Mouse (Mus musculus) frontal cortex, adult 2 months (tissue): ENCODE measurements around the gene Creb5. TPM values are rescaled to one million over a fixed set of nuclear protein-coding genes. Genes with fewer than 3 reads are reported as not detected.

ENCODE experiments used
- DNase-seq, 2 experiments: peaks; one replicate each; pipeline ENCODE4 v3.0.0; 2022; ENCODE audit warnings: low spot score in 1 of 2; ENCODE audit errors: extremely low spot score in 1 of 2
- polyA plus RNA-seq: library from polyadenylated mRNA; depleted of rRNA; stranded (reverse); fragments of >200 nt; gene quantifications from 2 replicates; pipeline ENCODE4 v1.2.3, GENCODE M21; 2012

Creb5 gene
- polyA plus RNA-seq, 1 experiment: 1.7 TPM

DNA sequence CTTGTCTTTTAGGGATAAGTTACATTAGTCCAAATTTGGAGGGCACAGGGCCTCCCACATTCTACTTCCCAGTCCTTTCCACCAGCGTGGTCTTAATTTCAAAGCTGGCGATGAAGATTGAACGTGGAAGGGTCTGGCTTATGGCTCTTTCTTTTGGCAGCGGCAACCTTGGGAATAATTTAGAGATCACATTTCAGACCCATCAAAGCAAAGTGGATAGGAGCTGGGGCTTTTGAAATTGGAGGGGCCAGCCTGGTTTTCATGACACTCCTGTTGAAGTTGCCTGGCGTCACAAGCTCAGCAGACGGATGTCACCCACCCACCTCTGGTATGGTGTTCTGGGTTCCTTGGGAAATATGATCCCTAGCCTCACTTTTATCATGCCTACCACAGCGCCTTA is 185.7 kb downstream of the Creb5 start:
- DNase-seq: no peak

DNA sequence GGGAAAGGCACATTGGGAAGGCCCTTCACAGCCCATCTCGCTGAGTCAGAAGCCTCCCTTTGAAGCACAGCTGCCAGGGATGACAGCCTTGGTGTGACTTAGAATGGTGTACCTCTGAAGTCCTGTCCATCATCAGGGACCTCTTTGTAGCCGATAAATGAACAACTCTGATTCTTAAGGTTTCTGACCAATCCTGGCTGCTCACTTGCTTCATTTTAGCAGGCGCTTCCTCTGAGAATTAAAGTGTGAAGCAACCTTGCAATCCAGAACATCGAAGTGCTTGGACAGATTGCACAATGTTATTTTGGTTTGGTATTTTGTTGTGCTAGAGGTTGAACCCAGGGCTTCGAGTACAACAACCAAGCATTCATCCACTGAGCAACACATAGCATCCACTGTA is 190.4 kb downstream of the Creb5 start:
- DNase-seq: no peak

DNA sequence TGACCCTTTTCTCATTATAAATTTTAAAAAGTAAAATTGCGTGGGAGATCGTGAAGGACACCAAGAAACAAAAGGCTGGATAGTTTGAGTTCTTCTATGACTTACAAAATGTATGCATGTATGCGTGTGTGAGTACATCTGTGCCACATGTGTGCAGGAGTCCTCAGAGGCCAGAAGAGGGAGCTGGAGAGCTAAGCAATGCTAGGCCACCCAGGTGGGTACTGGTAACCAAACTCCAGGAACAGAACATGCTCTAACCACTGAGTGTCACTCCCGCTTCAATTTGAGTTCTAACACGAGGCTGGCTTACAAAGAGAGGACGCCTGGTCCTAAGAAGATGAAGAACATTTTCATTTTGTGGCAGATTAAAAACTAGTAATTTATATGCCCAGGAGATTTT is 203.8 kb downstream of the Creb5 start:
- no peak for DNase-seq

DNA sequence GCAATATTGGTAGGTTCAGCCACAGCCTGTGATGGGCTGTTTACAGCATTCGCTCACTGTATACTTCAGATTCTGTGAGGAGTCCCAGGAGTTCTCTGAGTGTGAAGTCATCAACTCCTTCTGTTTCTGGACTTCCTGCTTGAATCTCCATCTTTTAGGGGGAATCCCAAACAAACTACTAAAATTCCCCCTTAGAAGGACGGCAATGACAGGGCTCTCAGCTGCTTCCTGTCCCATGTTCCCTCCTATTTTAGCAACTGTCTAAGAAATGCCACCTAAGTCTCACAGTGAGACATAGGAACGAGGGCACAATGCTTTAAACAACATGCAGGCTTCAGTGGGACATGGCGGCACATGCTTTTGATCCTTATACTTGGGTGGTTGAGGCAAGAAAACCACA is 204.3 kb downstream of the Creb5 start:
- no peak for DNase-seq

DNA sequence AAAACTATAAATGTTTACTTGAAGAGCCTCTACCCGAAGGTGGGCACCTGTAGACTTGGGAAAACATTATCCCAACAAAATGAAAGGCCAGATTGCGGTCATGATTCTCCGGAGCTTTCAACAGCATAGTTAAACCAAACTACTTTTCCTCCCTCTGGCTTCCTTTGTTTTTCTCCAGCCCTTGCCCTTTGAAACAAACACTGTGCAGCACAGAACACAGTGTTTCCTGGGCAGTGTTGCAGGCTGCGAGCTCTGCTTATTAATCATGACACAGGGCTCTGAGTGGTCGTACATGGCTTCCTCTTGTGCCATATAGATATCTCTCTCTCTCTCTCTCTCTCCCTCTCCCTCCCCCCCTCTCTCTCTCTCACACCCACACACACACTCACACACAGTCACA is 206.8 kb downstream of the Creb5 start:
- no peak for DNase-seq

DNA sequence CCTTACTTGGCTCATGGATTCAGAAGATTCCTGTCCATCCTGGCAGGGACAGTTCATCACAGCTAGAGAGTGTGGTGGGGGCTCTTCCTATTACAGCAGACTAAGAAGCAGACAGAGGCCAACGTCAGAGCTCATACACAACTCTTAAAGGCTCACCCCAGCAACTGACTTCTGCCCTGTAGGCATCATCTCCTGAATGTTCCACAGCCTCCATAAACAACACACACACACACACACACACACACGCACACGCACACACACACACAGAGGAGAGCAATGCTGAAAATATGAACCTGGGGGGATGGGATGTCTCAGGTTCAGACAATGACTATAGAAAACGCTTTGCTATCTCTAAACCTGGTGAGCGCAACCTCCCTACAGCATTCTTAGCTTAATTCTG is 208.6 kb downstream of the Creb5 start:
- no peak for DNase-seq

DNA sequence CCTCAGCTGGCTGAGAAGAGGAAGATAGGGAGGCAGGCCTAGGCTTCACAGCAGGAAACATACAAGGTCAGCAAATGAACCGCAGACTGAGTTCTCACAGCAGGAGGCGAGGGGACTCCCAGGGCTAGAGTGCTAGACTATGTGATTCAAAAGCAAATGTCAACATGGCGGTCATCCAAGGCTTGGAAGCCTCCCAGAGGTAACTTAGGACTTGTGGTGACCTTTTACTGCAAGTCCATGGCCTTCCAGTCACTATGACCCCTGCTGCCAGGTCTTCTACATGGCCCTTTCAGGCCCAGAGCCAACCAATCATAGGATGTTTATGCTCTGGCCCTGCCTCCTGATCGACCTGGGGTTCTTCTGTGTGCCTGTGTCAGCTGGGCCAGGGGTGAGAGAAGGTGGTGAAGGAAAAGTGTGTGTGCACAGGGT is 209.3 kb downstream of the Creb5 start:
- peak in 1 of 2 experiments; percentile 9 for DNase-seq

DNA sequence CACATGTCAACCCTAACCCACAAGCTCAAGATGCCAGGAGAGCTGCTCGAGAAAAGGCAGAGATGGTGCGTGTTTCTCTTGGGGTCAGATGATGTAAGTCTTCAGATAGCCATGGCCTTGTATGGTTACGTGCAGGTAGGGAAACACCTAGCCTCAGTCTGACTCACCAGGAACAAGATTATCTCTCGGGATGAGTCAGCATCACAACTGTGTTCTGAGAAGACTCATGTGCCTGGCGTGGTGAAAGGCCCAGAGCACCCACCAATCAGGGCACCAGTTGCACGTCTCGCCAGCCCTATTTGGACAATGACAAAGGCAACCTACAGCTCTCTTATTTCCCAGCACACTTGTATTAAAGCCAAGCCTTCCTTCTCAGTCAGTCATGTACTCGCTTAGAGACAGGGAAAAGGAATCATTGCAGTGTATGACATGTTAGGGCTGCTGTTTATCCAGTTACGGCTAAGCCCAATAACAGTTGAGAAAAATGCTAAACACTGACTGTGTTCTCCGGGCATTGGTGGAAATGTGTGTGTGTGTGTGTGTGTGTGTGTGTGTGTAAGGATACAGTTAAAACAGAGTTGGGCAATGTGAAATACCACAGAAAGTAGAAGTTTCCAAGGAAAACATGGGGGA is 210.9 kb downstream of the Creb5 start:
- DNase-seq: no peak

DNA sequence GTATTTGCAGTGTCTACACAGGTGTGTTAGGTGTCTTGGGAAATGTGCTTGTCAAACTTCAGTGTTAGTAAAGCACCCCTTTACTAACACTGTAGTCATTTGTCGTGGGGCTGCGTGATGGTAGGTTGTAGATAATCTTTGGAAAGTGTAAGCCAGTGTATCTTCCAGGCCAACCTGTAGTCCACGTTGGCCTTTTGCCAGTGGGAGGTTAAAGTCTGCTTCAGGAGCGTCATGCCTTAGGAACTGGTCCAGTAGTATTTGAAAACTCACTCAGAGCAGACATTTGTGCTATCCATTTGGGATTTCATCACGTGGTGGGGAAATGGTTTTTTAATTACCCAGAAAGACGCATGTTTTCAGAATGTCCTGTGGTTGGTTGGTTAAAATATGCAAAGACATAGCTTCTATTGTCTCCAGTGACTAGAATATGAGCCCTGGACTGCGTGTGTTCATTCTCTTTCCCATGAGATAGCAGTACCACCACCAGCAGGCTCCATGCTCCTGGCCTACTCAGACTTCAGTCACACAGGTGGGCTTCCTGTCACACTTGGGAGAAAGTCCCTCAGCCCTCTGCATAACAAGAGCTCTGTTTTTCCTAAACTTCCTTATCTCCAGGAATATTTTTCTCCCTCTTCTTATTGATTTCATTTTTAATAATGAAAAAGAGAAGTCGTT is 212.7 kb downstream of the Creb5 start:
- DNase-seq: no peak

DNA sequence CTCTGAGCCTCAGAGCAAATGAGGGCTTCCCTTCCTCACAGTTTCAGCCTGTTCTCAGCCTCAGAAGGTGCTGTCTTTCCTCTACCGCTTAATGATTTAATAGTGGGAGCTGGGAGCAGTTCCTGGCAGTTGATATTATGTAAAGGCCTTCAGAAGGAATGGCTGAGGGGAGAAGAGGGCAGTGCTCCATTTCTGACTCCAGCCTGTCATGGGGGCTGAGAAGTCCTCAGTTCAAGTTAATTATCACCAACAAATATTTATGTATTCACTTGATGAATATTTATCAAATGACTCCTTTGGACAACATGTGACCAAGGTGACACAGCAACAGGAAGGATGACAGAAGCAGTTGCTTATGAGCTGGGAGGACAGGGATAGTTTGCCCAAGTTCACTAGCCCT is 214.2 kb downstream of the Creb5 start:
- no peak for DNase-seq

DNA sequence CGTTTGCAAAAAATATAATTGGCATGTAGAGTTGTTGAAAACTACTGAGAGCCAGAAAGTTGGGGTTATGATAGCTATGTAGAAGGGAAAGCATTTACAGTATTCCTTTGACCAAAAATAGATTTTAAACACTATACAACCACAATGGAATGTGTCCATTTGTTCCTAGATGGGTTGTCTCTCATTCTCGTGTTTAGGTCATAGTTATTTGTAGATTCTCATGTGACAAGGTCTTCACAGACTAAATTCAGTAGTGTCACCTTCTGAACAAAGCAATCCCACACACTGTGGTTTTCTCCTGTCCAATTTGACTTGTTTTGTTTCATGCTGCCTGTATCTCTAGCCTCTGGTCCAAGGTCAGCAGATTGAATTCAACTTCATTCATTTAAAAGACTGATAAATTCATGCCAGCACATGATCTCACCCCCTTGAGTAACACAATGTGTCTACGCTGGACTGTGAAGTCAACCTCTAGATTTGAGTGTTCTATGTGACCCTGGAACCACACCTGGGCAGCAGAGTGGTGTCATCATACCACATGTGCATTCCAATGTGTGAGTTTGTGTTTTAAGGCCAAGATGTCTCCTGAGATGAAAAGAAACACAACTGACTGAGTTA is 220.0 kb downstream of the Creb5 start:
- no peak for DNase-seq

DNA sequence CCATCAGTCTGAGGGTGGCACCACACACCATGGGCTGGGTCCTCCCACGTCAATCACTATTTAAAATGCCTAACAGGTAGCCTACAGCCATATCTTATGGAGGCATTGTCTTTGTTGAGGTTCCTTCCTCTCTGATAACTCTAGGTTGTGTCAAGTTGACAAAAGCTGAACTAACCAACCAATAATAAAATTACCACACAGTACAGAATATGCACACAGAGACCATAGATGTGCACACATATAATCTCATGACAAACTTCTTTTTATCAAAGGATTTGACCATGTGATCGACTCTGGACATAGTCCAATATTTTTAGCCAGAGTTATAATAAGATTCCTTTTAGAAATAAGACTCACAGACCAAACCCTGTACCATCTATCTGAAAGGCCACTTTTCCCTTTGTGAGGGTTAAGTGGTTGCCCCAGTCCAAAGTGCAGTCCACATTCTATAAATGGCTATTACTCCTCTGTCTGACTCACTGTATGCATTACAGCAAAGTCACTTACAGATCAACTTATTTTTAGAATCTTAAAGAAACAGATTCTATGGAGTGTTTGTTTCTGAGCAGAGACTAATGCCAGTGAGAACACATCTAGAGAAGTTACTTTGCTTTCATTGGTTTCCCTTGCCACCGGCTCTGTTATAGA is 221.9 kb downstream of the Creb5 start:
- DNase-seq: no peak

DNA sequence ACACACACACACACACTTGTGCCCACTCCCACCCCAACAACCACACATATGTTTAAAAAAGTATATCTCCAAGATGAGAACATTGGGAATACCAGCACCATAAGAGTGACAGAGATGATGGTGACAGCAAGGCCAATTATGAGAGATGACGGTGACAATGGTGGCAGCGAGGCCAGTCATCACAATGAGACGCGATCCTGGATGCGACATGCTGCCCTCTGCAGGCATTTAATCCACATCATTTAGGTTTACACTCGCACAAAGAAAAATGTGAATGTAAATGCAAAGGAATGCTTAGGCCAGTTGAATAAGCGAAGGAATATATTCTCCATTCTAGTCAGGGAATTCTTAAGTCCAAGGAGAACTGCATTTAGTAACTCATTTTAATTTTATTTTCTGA is 222.9 kb downstream of the Creb5 start:
- no peak for DNase-seq

DNA sequence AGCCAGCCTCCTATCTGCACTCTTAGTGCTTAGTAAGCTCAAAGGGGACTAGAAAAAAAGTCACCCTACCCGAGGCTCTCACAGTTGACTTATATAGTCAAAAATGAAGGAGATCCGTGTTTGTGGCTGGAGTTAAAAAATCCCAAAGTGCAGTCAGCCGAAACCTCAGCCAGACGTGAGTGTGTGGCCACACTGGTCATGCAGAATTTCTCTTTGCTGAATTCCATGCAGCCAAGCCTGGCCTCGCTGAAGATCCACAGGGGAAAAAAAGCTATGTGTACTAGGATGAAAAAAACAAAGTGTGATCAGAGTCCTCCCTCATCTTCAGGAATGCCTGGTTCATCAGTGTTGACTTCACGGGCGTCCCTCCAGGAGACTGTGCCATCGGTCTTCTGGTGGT is 225.2 kb downstream of the Creb5 start:
- no peak for DNase-seq

DNA sequence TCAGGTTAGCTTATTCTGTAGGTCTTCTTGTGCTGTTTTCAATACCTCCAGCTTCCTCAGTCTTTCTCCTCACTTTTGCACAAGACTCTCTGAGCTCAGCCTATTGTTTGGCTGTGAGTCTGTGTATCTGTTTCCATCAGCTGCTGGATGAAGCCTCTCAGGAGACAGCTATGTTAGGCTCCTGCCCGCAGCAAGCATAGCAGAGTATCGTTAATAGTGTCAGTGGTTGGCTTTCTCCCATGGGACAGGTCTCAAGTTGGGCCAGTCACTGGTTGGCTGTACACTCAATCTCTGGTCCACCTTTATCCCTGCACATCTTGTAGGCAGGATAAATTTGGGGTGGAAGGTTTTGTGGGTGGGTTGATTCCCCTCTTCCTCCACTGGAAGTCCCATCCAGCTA is 226.3 kb downstream of the Creb5 start:
- no peak for DNase-seq

DNA sequence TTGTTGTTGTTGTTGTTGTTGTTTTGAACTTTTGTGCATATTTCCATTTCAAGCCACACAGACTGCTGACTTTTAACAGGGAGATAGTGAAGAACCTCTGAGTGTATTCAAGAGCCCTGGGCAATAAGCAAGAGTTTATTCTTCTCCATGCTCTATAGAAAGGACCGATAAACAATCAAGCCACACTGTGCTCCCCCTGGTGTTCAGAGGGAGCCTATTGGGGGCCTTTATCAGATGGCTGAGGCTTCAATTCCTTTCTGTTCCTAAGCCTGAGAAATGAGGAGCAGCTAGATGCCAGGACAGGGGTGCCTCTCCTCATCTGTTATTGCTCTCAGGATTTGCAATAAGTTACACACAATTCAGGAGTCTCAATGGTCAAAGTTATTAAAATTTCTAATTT is 227.8 kb downstream of the Creb5 start:
- DNase-seq: no peak

DNA sequence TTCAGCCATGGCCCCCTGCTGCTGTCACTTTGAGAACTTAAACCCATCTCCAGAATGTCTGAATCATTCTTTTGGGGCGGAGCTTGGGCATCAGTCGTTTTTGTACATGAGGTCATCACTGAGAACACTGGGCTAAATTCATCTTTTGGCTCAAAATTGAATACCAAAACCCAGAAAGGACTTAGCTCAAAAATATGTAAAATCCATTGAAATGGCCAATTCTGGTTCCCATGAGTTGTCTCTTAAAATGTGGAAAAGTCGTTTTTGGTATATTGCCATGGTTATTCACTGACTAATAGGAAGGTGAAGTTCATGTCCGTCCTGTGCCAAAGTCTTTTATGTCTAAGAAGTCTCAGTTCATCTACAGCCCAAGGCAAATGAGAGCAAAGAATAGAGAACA is 228.5 kb downstream of the Creb5 start:
- no peak for DNase-seq

DNA sequence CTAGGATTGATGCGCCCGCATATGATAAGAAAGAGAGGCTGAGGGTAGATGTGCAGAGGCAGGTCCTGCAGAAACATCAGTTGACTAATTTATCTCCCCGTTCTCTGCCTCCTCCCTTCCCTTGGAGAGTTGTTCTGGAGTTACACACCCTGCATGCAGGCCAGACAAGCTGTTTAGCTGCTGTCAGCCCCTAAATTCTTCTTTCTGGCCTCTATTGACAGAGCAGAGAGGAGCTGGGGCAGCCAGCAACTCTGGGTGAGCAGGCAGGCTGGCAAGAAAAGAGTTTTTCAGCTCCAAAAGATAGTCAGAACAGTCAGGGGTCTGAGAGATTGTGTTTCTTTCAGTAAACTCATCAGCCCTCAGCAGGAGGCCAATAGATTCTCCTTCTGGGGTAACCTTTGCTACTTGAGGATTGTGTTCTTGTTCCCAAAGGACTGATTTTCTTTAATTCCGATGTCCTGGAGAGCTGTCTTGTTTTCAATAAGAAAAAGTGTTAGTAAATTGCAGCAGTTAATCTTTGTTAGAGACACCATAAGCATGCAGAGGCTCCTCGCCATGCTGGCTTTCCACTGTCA is 230.4 kb downstream of the Creb5 start:
- DNase-seq: no peak

DNA sequence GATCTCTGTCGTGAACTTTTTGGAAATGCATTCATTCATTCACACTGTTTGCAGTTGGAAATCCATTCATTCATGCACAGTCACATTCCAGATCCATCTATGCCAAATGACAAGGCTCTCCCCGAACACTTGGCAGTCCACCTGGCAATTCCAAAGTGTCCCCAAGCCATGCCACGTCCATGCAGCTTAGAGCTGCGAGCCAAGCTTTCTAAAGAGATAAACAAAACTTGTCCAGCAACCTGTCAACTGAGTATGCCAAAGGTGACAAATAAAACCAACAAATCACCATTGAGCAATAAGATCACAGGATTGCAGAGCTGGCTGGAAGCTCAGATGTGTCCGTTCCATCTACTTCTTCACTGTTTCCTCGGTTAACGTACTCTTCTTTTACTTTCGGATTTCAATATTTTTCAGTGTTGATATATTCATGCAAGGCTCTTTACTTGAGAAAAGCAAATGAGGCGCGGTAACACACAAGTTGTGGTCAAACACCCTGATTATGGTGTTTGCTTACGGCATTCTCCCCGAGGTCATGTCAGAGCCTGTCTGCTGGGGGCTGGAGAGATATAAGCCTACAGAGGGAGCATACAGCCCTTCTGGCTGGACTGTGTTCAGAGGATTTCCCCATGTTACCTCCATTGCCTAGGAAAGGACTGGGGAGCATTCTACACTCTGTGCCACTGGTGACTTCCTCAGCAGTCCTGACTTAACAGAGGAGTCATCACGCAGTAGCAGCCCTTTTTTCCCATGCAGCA is 236.8 kb downstream of the Creb5 start:
- no peak for DNase-seq

DNA sequence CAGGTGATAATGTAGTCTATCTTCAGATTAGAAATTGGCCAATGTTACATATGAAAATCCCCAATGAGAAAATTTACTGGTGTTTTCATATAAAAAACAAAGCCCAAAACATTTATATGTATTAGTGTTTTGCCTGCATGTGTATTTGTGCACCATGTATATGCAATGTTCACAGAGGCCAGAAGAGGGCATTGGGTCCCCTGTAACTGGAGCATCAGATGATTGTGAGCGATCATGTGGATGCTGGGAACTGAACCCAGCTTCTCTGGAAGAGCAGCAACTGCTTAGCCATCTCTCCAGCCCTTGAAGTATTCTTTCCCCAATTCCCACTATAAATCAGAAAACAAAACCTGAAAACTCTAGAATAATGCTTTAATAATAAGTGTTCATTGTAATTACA is 239.4 kb downstream of the Creb5 start:
- no peak for DNase-seq

DNA sequence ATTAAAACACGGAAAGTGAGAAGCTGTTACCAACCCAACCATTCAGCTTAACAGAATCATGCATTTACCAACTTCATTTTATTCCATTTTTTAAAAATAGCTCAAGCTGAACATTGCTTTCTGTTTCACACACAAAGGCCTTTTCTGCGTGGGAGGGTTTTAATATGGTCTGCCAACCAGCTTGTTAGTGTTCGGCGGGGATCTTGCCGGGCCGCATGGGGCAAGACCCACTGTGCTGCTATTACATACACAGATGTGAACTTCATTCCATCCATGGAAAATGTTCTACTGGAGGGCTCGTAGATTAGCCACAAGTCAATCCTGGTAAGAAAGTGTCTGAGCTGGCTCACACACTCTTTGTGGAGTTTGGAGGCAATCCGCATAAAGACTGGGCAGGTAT is 243.7 kb downstream of the Creb5 start:
- DNase-seq: no peak
